Mouse (Mus musculus) hindbrain, embryonic 15.5 days (tissue): Measurements from ENCODE around the gene Lpcat1. TPM values are rescaled to one million over a fixed set of nuclear protein-coding genes. Genes with fewer than 3 reads are reported as not detected.

Experiments
- ATAC-seq: fragments of 200-750 bp; cut with Nextera tagmentation; 2 replicates; pipeline ENCODE4 v1.8.0; 2017; ENCODE audit warnings: low read depth, moderate number of reproducible peaks, moderate TSS enrichment; ENCODE audit not compliant: low FRiP score
- H3K27ac ChIP-seq: fragments of 300-500 bp; sonication (generic); replicated peaks from 2 replicates; pipeline ENCODE4 v1.5.1; 2015; ENCODE audit warnings: mild to moderate bottlenecking, inconsistent platforms
- H3K27me3 ChIP-seq: fragments of 300-500 bp; sonication (generic); 2 replicates; pipeline ENCODE4 v1.6.1; 2015; ENCODE audit warnings: control low read depth, inconsistent platforms
- H3K36me3 ChIP-seq: fragments of 300-500 bp; sonication (generic); 2 replicates; pipeline ENCODE4 v1.6.1; 2015; ENCODE audit warnings: control low read depth, inconsistent platforms
- H3K4me1 ChIP-seq: fragments of 300-500 bp; sonication (generic); replicated peaks from 2 replicates; pipeline ENCODE4 v1.6.1; 2015; ENCODE audit warnings: control low read depth, inconsistent platforms
- H3K4me2 ChIP-seq: fragments of 300-500 bp; sonication (generic); 2 replicates; pipeline ENCODE4 v1.6.1; 2015; ENCODE audit warnings: moderate library complexity, mild to moderate bottlenecking, inconsistent platforms
- H3K4me3 ChIP-seq: fragments of 300-500 bp; sonication (generic); 2 replicates; pipeline ENCODE4 v1.5.1; 2015; ENCODE audit warnings: mild to moderate bottlenecking, inconsistent platforms
- H3K9ac ChIP-seq: fragments of 300-500 bp; sonication (generic); 2 replicates; pipeline ENCODE4 v1.6.1; 2015; ENCODE audit warnings: inconsistent platforms
- H3K9me3 ChIP-seq: fragments of 300-500 bp; sonication (generic); 2 replicates; pipeline ENCODE4 v1.6.1; 2016; ENCODE audit warnings: control low read depth, inconsistent platforms
- WGBS: fragments of 180-500 bp; shearing (Covaris S2); methylation state at CpG from one replicate; pipeline ENCODE4 v1.1.7; 2015; 5-methylcytosine and 5-hydroxymethylcytosine counted together
- polyA plus RNA-seq: library from polyadenylated mRNA; unstranded; fragments of >200 nt; fragmentation: Nextera tagmentation; extraction: Ambion mirVana; gene quantifications from 2 replicates; pipeline ENCODE4 v1.2.1, GENCODE M21; 2015

Lpcat1 gene
- polyA plus RNA-seq, 1 experiment from 2014 or later: 74.3 TPM

DNA sequence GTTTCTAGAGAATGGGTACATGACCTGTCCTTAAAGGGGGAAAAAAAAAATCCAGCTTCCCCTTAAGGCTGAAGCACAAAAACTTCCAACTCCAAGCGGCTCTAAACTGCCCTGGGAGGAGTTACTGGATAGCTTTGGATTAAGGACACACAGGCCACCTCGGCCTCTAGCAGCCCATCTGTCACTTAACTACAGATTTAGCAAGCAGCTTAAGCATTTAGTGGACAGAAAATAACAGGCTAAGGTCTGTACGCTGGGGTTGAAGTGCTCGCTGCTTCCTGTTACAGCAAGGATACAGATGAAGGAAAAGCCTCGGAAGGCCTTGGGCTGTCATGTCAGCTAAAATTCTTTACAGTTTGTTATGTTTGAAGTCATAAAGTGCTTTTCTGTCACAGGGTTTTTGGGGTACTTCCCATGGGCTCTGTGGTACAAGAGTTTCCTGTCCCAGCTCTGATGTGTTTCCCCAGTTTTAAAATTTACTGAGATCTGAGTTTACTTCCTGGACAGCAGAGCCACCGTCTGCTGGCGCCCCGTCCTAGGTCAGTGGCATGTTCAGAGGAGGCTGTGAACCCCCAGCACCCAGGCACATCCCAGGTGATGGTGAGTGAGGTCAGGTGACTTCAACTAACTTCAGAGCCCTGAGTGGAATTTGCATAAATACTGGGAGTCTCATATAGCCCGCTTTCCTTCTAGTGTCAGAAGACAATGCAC lies 2.4 kb downstream of the Lpcat1 start:
- Histone ChIP-seq H3K9ac (no peak overlapping the region), H3K36me3 (no peaks in the 10 kb centered on the region), H3K27me3 (no peaks in the 10 kb centered on the region), H3K27ac (no peak overlapping the region), H3K4me3 (no peak overlapping the region), H3K9me3 (no peaks in the 10 kb centered on the region), H3K4me1 (peaks cover 41% of the 10 kb centered on the region), H3K4me2 (peak overlapping the region; percentile 80; the same call in 1 of the 2 replicates)
- 73% methylated on average over 9 of the region's 9 CpGs for WGBS
- ATAC-seq: no peak

DNA sequence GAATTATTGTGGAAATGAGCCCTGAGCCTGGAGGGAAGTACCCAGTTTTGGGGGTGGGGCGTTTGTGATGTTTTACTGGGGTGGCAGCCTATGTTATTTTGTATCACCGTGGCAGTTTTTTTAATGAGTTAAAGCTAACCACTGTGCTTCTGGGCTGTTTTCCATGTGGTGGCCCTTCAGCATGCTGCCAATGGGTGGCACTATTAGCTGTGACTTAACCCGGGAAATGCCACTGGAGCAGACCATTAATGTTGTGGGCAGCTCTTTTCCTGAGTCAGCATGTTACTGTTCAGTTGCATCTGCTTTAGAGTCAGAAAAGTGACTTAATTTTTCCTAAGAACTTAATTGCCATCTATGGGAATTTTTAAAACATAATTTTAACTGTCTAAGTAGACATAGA lies 5.5 kb downstream of the Lpcat1 start:
- no peak overlapping the region for H3K9ac ChIP-seq
- no peaks in the 10 kb centered on the region for H3K27me3 ChIP-seq
- no peaks in the 10 kb centered on the region for H3K9me3 ChIP-seq
- H3K36me3 ChIP-seq: no peaks in the 10 kb centered on the region
- no peak overlapping the region for H3K4me3 ChIP-seq
- ATAC-seq: no peak
- H3K27ac ChIP-seq: no peak overlapping the region
- 78% methylated on average over 3 of the region's 3 CpGs for WGBS
- peaks cover 47% of the 10 kb centered on the region for H3K4me1 ChIP-seq
- H3K4me2 ChIP-seq: no peak overlapping the region

DNA sequence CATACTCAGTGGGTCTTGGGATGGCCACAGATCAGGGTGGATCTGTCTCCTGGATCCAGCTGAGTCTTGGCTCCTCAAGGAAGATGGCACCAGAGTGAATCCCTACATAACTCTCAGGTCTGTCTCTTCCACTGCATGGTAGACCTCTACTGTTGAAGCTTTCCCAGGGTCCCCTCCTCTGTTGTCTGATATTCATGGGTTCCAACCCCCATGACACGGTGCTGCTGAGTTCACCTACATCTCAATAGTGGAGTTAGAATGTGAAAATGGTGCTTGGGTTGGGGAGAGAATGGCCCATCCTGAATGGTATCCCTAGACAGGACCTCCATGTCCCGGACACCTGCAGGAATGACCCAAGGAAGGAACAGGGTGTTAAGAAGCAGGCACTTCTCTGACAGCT lies 6.7 kb downstream of the Lpcat1 start:
- no peaks in the 10 kb centered on the region for H3K27me3 ChIP-seq
- no peak overlapping the region for H3K27ac ChIP-seq
- H3K9me3 ChIP-seq: no peaks in the 10 kb centered on the region
- H3K4me3 ChIP-seq: no peak overlapping the region
- H3K4me2 ChIP-seq: no peak overlapping the region
- ATAC-seq: no peak
- H3K36me3 ChIP-seq: no peaks in the 10 kb centered on the region
- H3K9ac ChIP-seq: no peak overlapping the region
- 97% methylated on average over 2 of the region's 2 CpGs for WGBS
- H3K4me1 ChIP-seq: peaks cover 36% of the 10 kb centered on the region

DNA sequence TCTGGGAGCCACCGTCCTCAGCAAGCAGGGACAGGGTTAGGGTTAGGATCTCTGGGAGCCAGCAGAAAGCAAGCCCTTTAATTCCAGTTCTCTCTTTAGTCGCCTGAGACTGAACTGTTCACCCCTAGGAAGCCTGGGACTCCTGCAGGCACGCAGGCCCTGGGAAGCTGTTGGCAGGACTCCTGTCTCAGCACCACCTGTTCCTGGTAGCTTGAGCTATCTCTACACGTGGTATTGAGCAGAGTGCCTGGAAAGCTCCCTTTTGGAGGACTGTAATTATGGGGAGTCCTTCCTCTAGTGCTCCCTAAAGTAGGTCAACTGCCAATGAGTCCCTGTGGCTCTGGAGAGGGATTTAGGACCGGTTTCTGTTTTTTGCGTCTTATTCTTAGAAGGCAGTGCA lies 7.2 kb downstream of the Lpcat1 start:
- Histone ChIP-seq H3K27ac (no peak overlapping the region), H3K4me1 (peaks cover 32% of the 10 kb centered on the region), H3K27me3 (no peaks in the 10 kb centered on the region), H3K4me2 (no peak overlapping the region), H3K4me3 (no peak overlapping the region), H3K9ac (no peak overlapping the region), H3K36me3 (no peaks in the 10 kb centered on the region), H3K9me3 (no peaks in the 10 kb centered on the region)
- no peak for ATAC-seq
- 78% methylated on average over 6 of the region's 6 CpGs for WGBS

DNA sequence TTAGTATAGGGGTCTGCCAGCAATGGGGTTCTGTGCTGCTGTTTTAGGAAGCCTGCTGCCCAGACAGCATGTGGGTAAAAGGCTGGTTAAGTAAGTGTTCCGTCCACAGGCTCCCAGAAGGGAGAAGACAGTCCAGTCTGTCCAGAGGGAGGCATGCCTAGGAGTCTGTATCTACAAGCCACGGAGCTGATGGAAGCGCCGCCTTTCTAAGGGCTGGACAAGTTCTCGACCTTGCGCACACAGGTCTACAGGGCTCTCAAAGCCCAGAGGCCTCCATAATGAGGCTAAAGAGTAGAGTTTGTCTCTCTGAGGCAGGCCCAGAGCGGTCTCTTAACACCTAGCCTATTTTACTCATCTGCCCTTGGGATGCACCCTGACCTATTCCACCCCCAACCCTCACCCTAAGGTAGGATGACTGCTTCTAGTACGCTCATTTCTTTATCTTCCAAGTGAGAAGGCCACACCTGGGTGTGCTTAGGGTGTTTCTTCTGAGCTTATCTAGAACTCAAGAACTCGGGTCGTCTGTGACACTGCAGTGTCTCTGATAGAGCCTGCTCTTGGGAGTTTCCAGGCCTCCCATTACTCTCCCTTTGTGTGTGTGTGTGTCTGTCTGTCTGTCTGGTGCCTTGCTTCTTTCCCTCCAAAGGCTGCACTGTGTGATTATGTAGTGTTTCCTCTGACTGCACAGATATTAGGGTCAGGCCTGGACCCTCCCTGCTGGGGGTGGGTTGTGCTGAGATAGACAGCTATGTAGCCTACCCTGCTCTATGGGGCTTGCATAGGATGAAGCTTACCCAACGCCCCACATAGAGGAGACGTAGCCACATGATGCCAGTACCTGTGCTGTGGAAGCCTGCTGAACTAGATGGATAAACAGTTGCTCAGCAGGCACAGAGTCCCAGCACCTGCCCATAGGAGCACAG lies 8.3 kb downstream of the Lpcat1 start:
- Histone ChIP-seq H3K27ac (no peak overlapping the region), H3K4me1 (peaks cover 22% of the 10 kb centered on the region), H3K4me3 (no peak overlapping the region), H3K9me3 (no peaks in the 10 kb centered on the region), H3K36me3 (no peaks in the 10 kb centered on the region), H3K4me2 (no peak overlapping the region), H3K27me3 (no peaks in the 10 kb centered on the region), H3K9ac (no peak overlapping the region)
- 95% methylated on average over 12 of the region's 12 CpGs for WGBS
- ATAC-seq: no peak

DNA sequence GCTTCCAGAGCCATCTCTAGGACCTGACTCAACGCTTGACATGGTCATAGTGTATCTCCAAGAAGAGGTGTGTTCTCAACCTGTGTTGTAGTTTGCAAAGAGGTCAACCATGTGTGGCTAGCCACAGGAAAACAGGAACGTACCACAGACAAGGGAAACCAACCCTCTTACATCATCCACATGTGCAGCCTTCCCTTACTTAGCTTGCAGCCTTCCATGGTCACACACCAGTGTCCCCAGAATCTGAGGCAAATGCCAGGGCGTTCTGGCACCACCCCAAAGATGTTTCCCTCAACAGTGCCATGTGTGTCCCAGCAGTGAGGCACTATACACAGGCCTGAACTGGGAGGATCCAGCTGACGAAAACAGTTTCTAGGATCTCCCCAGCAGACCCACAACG lies 9.3 kb downstream of the Lpcat1 start:
- Histone ChIP-seq H3K4me1 (peaks cover 16% of the 10 kb centered on the region), H3K27ac (no peak overlapping the region), H3K9ac (no peak overlapping the region), H3K4me3 (no peak overlapping the region), H3K27me3 (no peaks in the 10 kb centered on the region), H3K9me3 (no peaks in the 10 kb centered on the region), H3K4me2 (no peak overlapping the region), H3K36me3 (no peaks in the 10 kb centered on the region)
- WGBS: 91% methylated on average over 5 of the region's 5 CpGs
- ATAC-seq: no peak

DNA sequence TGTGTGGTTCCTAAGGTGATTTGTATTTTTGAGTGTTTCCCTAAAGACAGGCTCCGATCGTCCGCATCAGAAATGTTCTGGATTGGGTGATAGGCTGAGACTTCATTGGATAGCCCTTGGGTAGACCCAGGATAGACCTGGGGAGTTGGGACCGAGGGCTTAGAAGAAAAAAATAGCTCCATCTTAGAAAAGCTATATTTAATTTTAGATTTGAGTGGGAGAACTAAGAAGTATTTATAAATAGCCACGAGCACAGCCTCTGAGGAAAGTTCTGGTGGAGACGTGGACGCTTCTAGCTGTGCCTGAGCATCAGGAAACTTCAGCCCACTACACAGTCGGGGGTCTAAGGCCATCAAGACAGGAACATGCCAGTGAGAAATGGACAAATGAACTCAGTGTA lies 9.8 kb downstream of the Lpcat1 start:
- H3K4me1 ChIP-seq: peaks cover 15% of the 10 kb centered on the region
- H3K9ac ChIP-seq: no peak overlapping the region
- 86% methylated on average over 8 of the region's 8 CpGs for WGBS
- H3K27ac ChIP-seq: no peak overlapping the region
- H3K36me3 ChIP-seq: no peaks in the 10 kb centered on the region
- H3K4me3 ChIP-seq: no peak overlapping the region
- ATAC-seq: no peak
- H3K9me3 ChIP-seq: no peaks in the 10 kb centered on the region
- no peaks in the 10 kb centered on the region for H3K27me3 ChIP-seq
- no peak overlapping the region for H3K4me2 ChIP-seq

DNA sequence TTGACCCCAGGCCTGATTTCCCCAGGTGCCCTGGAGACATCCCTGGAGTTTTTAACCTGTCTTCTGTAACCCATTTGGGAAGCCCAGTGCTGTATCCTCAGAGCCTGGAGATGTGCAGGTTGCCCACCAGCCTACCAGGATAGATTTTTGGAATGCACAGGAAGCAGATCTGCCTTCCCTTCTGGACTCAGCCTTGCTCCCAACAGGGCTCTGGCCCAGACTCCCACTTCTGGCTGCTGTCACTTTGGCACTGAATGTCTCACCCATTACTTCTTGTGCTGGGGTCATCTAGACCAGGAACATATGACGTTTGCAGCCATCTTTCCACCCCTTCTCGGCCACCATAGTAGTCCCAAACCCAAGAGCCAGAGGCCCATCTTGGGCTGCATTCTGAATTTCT lies 10.8 kb downstream of the Lpcat1 start:
- Histone ChIP-seq H3K4me3 (no peak overlapping the region), H3K9me3 (no peaks in the 10 kb centered on the region), H3K27ac (no peak overlapping the region), H3K4me1 (peaks cover 10% of the 10 kb centered on the region), H3K27me3 (no peaks in the 10 kb centered on the region), H3K36me3 (no peaks in the 10 kb centered on the region), H3K9ac (no peak overlapping the region), H3K4me2 (no peak overlapping the region)
- ATAC-seq: no peak
- 94% methylated on average over 2 of the region's 2 CpGs for WGBS

DNA sequence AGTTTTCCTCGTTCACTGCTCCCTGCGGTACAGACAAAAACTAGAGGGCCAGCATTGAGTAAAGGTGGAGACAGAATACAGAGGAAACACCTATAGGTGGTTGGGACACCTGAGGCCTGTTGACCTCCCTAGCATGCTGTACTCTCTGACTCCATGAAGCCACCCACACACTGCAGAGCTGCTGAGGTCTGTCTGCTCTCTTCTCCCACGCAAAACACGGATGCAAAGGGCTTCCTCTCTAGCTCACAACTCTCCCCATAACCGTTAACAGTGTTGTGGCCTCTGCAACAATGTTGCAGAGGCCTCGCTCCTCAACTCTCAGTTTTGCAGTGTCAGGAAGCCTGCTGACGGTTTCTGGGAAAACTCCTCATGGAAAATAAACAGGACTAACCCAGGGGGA lies 15.5 kb downstream of the Lpcat1 start:
- H3K4me2 ChIP-seq: no peak overlapping the region

DNA sequence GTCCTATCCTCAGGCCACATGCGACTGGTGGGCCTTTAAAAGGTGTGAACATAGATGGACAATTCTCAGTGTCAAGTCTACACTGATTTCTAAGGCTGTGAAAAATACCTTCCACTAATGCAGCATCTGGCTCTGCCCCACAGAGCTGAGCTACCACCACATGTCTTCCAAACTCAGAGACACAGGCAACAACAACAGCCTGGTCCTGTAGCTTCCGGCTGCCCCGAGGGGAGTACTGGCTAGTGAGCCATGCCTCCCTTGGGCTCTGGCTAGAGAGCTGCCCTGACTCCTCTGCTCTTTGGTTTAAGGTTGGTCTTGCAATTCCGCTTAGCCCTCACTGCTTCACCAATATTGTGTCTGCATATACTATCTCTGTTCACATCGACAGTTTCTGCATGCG lies 16.3 kb downstream of the Lpcat1 start:
- H3K27ac ChIP-seq: no peak overlapping the region
- H3K9ac ChIP-seq: no peak overlapping the region
- H3K27me3 ChIP-seq: no peaks in the 10 kb centered on the region
- no peak overlapping the region for H3K4me3 ChIP-seq
- no peaks in the 10 kb centered on the region for H3K9me3 ChIP-seq
- no peak for ATAC-seq
- WGBS: 94% methylated on average over 6 of the region's 6 CpGs
- no peaks in the 10 kb centered on the region for H3K4me1 ChIP-seq
- H3K4me2 ChIP-seq: no peak overlapping the region
- H3K36me3 ChIP-seq: peaks cover 24% of the 10 kb centered on the region

More for the DNA sequence above, 15.5 kb downstream of the Lpcat1 start:
- Histone ChIP-seq H3K27ac (no peak overlapping the region), H3K4me3 (no peak overlapping the region), H3K9ac (no peak overlapping the region), H3K9me3 (no peaks in the 10 kb centered on the region), H3K4me1 (no peaks in the 10 kb centered on the region), H3K36me3 (peaks cover 24% of the 10 kb centered on the region), H3K27me3 (no peaks in the 10 kb centered on the region)
- ATAC-seq: no peak
- WGBS: 81% methylated on average over 7 of the region's 7 CpGs

DNA sequence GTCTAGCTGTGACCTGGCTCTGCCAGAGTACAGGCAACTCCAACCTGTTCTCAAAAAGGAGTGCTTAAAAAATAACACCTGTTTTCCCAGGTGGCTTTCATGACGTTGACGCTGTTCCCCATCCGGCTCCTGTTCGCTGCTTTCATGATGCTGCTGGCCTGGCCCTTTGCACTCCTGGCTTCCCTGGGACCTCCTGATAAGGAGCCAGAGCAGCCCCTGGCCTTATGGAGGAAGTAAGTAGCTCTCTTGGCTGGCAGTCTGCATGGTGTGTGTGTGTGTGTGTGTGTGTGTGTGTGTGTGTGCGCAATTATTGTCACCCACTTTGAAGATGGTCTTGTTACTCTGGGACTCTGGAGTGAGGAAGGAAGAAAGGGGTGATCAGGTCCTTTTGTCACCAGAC lies 17.2 kb downstream of the Lpcat1 start:
- ATAC-seq: no peak
- WGBS: 91% methylated on average over 5 of the region's 5 CpGs
- no peak overlapping the region for H3K4me2 ChIP-seq

DNA sequence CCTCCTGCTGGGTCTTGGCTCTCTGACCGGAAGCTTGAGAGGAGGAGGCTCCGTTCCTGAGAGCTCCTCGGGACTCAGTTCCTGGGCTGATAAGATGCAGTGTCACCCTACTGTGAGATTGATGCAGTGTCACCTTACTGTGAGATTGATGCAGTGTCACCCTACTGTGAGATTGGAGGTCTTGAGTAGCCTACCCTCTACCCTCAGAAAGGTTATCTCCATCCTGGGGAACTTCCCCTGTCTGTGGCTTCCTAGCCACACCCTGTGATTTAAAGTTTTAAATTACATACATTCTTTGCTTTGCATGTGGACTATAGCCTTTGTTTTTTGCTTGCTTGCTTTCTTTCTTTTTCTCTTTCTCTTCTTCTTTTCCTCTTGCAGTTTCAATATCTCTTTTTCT lies 21.1 kb downstream of the Lpcat1 start:
- Histone ChIP-seq H3K27me3 (no peaks in the 10 kb centered on the region), H3K4me2 (no peak overlapping the region), H3K9me3 (no peaks in the 10 kb centered on the region), H3K36me3 (peaks cover 46% of the 10 kb centered on the region), H3K4me3 (no peak overlapping the region), H3K4me1 (no peaks in the 10 kb centered on the region), H3K9ac (no peak overlapping the region), H3K27ac (no peak overlapping the region)
- WGBS: 59% methylated on average over 3 of the region's 3 CpGs
- no peak for ATAC-seq

More for the DNA sequence above, 17.2 kb downstream of the Lpcat1 start:
- peaks cover 28% of the 10 kb centered on the region for H3K36me3 ChIP-seq
- H3K27me3 ChIP-seq: no peaks in the 10 kb centered on the region
- H3K9ac ChIP-seq: no peak overlapping the region
- no peaks in the 10 kb centered on the region for H3K9me3 ChIP-seq
- no peaks in the 10 kb centered on the region for H3K4me1 ChIP-seq
- no peak overlapping the region for H3K4me3 ChIP-seq
- no peak overlapping the region for H3K27ac ChIP-seq
